Mouse (Mus musculus): ENCODE measurements around the gene Hoxa2. TPM values are rescaled to one million over a fixed set of nuclear protein-coding genes. Genes with fewer than 3 reads are reported as not detected.
A peak's percentile ranks its signal among the peaks of the same experiment; 100 is the strongest.

Hoxa2 gene
- polyA plus RNA-seq, 1 experiment from 2014 or later = not detected

- Histone ChIP-seq H3K36me3 (ENCODE audit: control insufficient read depth, insufficient read depth) (no peaks in the 10 kb centered on the region), H3K9ac (replicated peaks; ENCODE audit: low read depth, low read length) (no peak overlapping the region), H3K4me2 (ENCODE audit: low read length) (no peak overlapping the region), H3K27me3 (replicated peaks; ENCODE audit: control insufficient read depth, insufficient read depth, low read length) (no peaks in the 10 kb centered on the region), H3K4me3 (replicated peaks; ENCODE audit: low read length) (no peak overlapping the region), H3K9me3 (ENCODE audit: control insufficient read depth, low read length) (peaks cover 4% of the 10 kb centered on the region; the same call in 1 of the 2 replicates), H3K27ac (ENCODE audit: low read length) (no peak overlapping the region), H3K4me1 (replicated peaks; ENCODE audit: control insufficient read depth, insufficient read depth, low read length) (peaks cover 12% of the 10 kb centered on the region)
- ATAC-seq = no peak
- WGBS = 86% methylated on average over 4 of the region's 4 CpGs
Measured at GRCm38 (mm10) chr6:52123673-52124072, 41.0 kb downstream of the Hoxa2 start.

- H3K9me3 ChIP-seq (ENCODE audit: control insufficient read depth, low read length) = no peaks in the 10 kb centered on the region
- no peak overlapping the region for H3K27ac ChIP-seq (ENCODE audit: low read length)
- H3K4me3 ChIP-seq (replicated peaks; ENCODE audit: low read length) = no peak overlapping the region
- peaks cover 16% of the 10 kb centered on the region for H3K4me1 ChIP-seq (replicated peaks; ENCODE audit: control insufficient read depth, insufficient read depth, low read length)
- H3K27me3 ChIP-seq (replicated peaks; ENCODE audit: control insufficient read depth, insufficient read depth, low read length) = no peaks in the 10 kb centered on the region
- H3K9ac ChIP-seq (replicated peaks; ENCODE audit: low read depth, low read length) = no peak overlapping the region
- H3K4me2 ChIP-seq (ENCODE audit: low read length) = no peak overlapping the region
- no peaks in the 10 kb centered on the region for H3K36me3 ChIP-seq (ENCODE audit: control insufficient read depth, insufficient read depth)
- ATAC-seq = no peak
- WGBS = 79% methylated on average over 3 of the region's 3 CpGs
Measured at GRCm38 (mm10) chr6:52121173-52121572, 43.5 kb downstream of the Hoxa2 start.

GRCm38 (mm10) chr6:52118903-52119635 is 45.6 kb downstream of the Hoxa2 start:
- Histone ChIP-seq H3K4me2 (ENCODE audit: low read length) (peak overlapping the region; percentile 28; the same call in 1 of the 2 replicates), H3K4me1 (replicated peaks; ENCODE audit: control insufficient read depth, insufficient read depth, low read length) (peaks cover 16% of the 10 kb centered on the region), H3K9ac (replicated peaks; ENCODE audit: low read depth, low read length) (no peak overlapping the region), H3K27me3 (replicated peaks; ENCODE audit: control insufficient read depth, insufficient read depth, low read length) (no peaks in the 10 kb centered on the region), H3K4me3 (replicated peaks; ENCODE audit: low read length) (no peak overlapping the region), H3K27ac (ENCODE audit: low read length) (peak overlapping the region; percentile 62; the same call in 1 of the 2 replicates), H3K36me3 (ENCODE audit: control insufficient read depth, insufficient read depth) (no peaks in the 10 kb centered on the region), H3K9me3 (ENCODE audit: control insufficient read depth, low read length) (no peaks in the 10 kb centered on the region)
- WGBS = 12% methylated on average over 6 of the region's 6 CpGs
- peak; percentile 92 for ATAC-seq

GRCm38 (mm10) chr6:52115899-52116298 is 48.7 kb downstream of the Hoxa2 start:
- Histone ChIP-seq H3K9ac (replicated peaks; ENCODE audit: low read depth, low read length) (no peak overlapping the region), H3K27me3 (replicated peaks; ENCODE audit: control insufficient read depth, insufficient read depth, low read length) (no peaks in the 10 kb centered on the region), H3K4me3 (replicated peaks; ENCODE audit: low read length) (no peak overlapping the region), H3K4me2 (ENCODE audit: low read length) (no peak overlapping the region), H3K36me3 (ENCODE audit: control insufficient read depth, insufficient read depth) (no peaks in the 10 kb centered on the region), H3K4me1 (replicated peaks; ENCODE audit: control insufficient read depth, insufficient read depth, low read length) (peaks cover 16% of the 10 kb centered on the region), H3K27ac (ENCODE audit: low read length) (no peak overlapping the region), H3K9me3 (ENCODE audit: control insufficient read depth, low read length) (no peaks in the 10 kb centered on the region)
- WGBS = 33% methylated on average over 5 of the region's 5 CpGs
- ATAC-seq = no peak

Other genes starting within 250 kb of the Hoxa2 start
- gene Skap2, start 152.3 kb downstream of the Hoxa2 start, polyA plus RNA-seq (2015; fragmentation: Nextera tagmentation; extraction: Ambion mirVana) = 5.5 and 7.0 TPM in 2 replicates
- not detected in 2 replicates for gene Hoxa1, start 6.5 kb downstream of the Hoxa2 start, polyA plus RNA-seq (2015; fragmentation: Nextera tagmentation; extraction: Ambion mirVana)
- gene 5730596B20Rik, start 12.7 kb upstream of the Hoxa2 start, polyA plus RNA-seq (2015; fragmentation: Nextera tagmentation; extraction: Ambion mirVana) = not detected in 2 replicates
- not detected in 2 replicates for gene Hoxa4, start 26.9 kb upstream of the Hoxa2 start, polyA plus RNA-seq (2015; fragmentation: Nextera tagmentation; extraction: Ambion mirVana)
- not detected in 2 replicates for gene Hoxa5, start 39.8 kb upstream of the Hoxa2 start, polyA plus RNA-seq (2015; fragmentation: Nextera tagmentation; extraction: Ambion mirVana)
- not detected in 2 replicates for gene Hoxa6, start 43.9 kb upstream of the Hoxa2 start, polyA plus RNA-seq (2015; fragmentation: Nextera tagmentation; extraction: Ambion mirVana)
- not detected in 2 replicates for gene Hoxa3, start 48.5 kb upstream of the Hoxa2 start, polyA plus RNA-seq (2015; fragmentation: Nextera tagmentation; extraction: Ambion mirVana)
- gene Gm28308, start 48.5 kb upstream of the Hoxa2 start, polyA plus RNA-seq (2015; fragmentation: Nextera tagmentation; extraction: Ambion mirVana) = not detected in 2 replicates
- gene Hoxa7, start 57.0 kb upstream of the Hoxa2 start, polyA plus RNA-seq (2015; fragmentation: Nextera tagmentation; extraction: Ambion mirVana) = not detected in 2 replicates
- 0.30 TPM in 1 of 2 replicates, not detected in the other for gene Hoxa9, start 66.3 kb upstream of the Hoxa2 start, polyA plus RNA-seq (2015; fragmentation: Nextera tagmentation; extraction: Ambion mirVana)
- 0.29 TPM in 1 of 2 replicates, not detected in the other for gene Hoxa10, start 76.0 kb upstream of the Hoxa2 start, polyA plus RNA-seq (2015; fragmentation: Nextera tagmentation; extraction: Ambion mirVana)
- 0.14 TPM in 1 of 2 replicates, not detected in the other for gene Hoxa11, start 81.0 kb upstream of the Hoxa2 start, polyA plus RNA-seq (2015; fragmentation: Nextera tagmentation; extraction: Ambion mirVana)
- gene Hoxa13, start 96.0 kb upstream of the Hoxa2 start, polyA plus RNA-seq (2015; fragmentation: Nextera tagmentation; extraction: Ambion mirVana) = not detected in 2 replicates
- gene Evx1, start 148.7 kb upstream of the Hoxa2 start, polyA plus RNA-seq (2015; fragmentation: Nextera tagmentation; extraction: Ambion mirVana) = 0.19 TPM in 1 of 2 replicates, not detected in the other